Mouse (Mus musculus): ENCODE measurements at regions not wholly inside any gene's neighbourhood (a gene's known extent, or its start where the extent isn't known, plus 50 kb on each side); places are given as distances from the start of the nearest gene placed in this dataset.

GRCm38 (mm10) chr6:31263821-31264220 is 134.7 kb upstream of the Mkln1 start:
- TF ChIP-seq GATA1 (IDR thresholded peaks at IDR 0.05; ENCODE audit: borderline replicate concordance, low read length) (no peak), FLI1 (IDR thresholded peaks at IDR 0.05; ENCODE audit: low read length) (no peak)

Data from megakaryocyte, embryonic 14.5 days (primary cell).